Mouse (Mus musculus): ENCODE data around the gene Fut9.

DNA sequence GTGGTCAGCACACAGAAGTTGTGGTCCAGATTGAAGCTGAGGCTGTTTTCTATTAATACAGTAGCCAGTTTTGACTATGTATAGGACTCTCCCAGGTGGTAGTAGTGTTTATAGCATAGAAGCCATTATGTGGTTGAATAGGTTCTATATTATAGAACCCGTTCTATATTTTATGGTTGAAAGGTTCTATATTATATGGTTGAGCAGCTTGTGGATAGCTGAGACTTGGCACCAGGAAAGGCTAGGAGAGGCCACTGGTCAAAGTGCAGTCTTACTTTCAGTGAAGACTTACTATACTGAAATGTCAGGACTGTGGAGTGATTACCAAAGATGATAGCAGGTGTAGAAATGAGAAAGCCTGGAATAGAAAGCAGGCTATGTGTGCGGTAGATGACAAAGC lies 151.9 kb downstream of the Fut9 start:
- no peak for TF ChIP-seq POLR2A (IDR thresholded peaks at IDR 0.05; ENCODE audit: insufficient read depth, low read length)
- TF ChIP-seq CTCF (IDR thresholded peaks at IDR 0.05; ENCODE audit: low read depth, low read length): no peak
- no peak for TF ChIP-seq EP300 (IDR thresholded peaks at IDR 0.05; ENCODE audit: insufficient read depth, low read depth, low read length)

All from ES-Bruce4 (cell line).